Mouse (Mus musculus) heart, postnatal 25 days (tissue): ENCODE results near the gene Hist1h2bn. TPM values are rescaled to one million over a fixed set of nuclear protein-coding genes. Genes with fewer than 3 reads are reported as not detected.
"Not testable (repeated sequence)": the region's sequence is repeated elsewhere in the genome, so short reads cannot be mapped to it uniquely, and the experiment has no call there.

Experiments used
- DNase-seq: peaks from one replicate; pipeline ENCODE4 v3.0.0; 2022; ENCODE audit warnings: low spot score
- intact Hi-C: fragments of 180-260 bp; cut with DNase I; formaldehyde crosslinking; loops from one replicate; pipeline ENCODE4 v1.15.1; 2025
- total RNA-seq, 2 experiments: library from RNA; stranded (reverse); gene quantifications; 2 replicates each; pipeline ENCODE4 v1.2.3; 2021

Gene Hist1h2bn
- total RNA-seq, 2 experiments from 2014 or later: 10.2 to 16.5 TPM

- DNase-seq: no peak
- intact Hi-C loops: no loop called here
These were observed 31.5 kb upstream of the Hist1h2bn start for GRCm38 (mm10) chr13:21722373-21722925.

GRCm38 (mm10) chr13:21722993-21723836 is 30.7 kb upstream of the Hist1h2bn start:
- DNase-seq: no peak
- intact Hi-C loops: no loop called here

- intact Hi-C loops: no loop called here
- DNase-seq: no peak
These were observed 25.9 kb upstream of the Hist1h2bn start for GRCm38 (mm10) chr13:21727948-21728572.

GRCm38 (mm10) chr13:21729544-21729943 is 24.4 kb upstream of the Hist1h2bn start:
- intact Hi-C loops: no loop called here
- no peak for DNase-seq

GRCm38 (mm10) chr13:21733466-21733865 is 20.5 kb upstream of the Hist1h2bn start:
- intact Hi-C loops: no loop called here
- DNase-seq: no peak

- intact Hi-C loops: loop anchor here (1.0 to 2.0 kb wide), 2 partner anchors 17 to 20 kb away; partner anchors contain the start of gene Hist1h4k
- DNase-seq: peak; percentile 48
These were observed 19.7 kb upstream of the Hist1h2bn start for GRCm38 (mm10) chr13:21734010-21734905.

GRCm38 (mm10) chr13:21734906-21735767 is 18.8 kb upstream of the Hist1h2bn start, which contains the start of gene Hist1h4j:
TSS of gene Hist1h4j (plus strand) at chr13:21735064.
- intact Hi-C loops: loop anchor here (1.0 to 2.0 kb wide), 2 partner anchors 16 to 21 kb away; partner anchors contain the start of gene Hist1h4k
- DNase-seq: peak; percentile 44

GRCm38 (mm10) chr13:21745006-21745405 is 8.9 kb upstream of the Hist1h2bn start:
- intact Hi-C loops: no loop called here
- DNase-seq: no peak

- intact Hi-C loops: loop anchor here (2.0 to 10.0 kb wide), 3 partner anchors 15 to 2005 kb away; partner anchors contain the start of genes Hist1h2ab, Hist1h2ac, Hist1h2bc and Hist1h3b
- DNase-seq: no peak
These were observed 4.3 kb upstream of the Hist1h2bn start for GRCm38 (mm10) chr13:21749387-21750158.

GRCm38 (mm10) chr13:21750159-21751017 is 3.5 kb upstream of the Hist1h2bn start, which contains the start of gene Hist1h4k:
TSS of gene Hist1h4k (minus strand) at chr13:21750505.
- DNase-seq: peak; percentile 72
- intact Hi-C loops: loop anchor here (2.0 to 10.0 kb wide), 3 partner anchors 16 to 2004 kb away; partner anchors contain the start of genes Hist1h2ab, Hist1h2ac, Hist1h2bc and Hist1h3b

GRCm38 (mm10) chr13:21751417-21751816 is 2.5 kb upstream of the Hist1h2bn start:
- intact Hi-C loops: loop anchor here (2.0 to 10.0 kb wide), 3 partner anchors 17 to 2003 kb away; partner anchors contain the start of genes Hist1h2ab, Hist1h2ac, Hist1h2bc and Hist1h3b
- DNase-seq: no peak

GRCm38 (mm10) chr13:21751827-21752226 is 2.1 kb upstream of the Hist1h2bn start:
- no peak for DNase-seq
- intact Hi-C loops: loop anchor here (2.0 to 10.0 kb wide), 3 partner anchors 17 to 2003 kb away; partner anchors contain the start of genes Hist1h2ab, Hist1h2ac, Hist1h2bc and Hist1h3b

- intact Hi-C loops: loop anchor here (10.0 kb wide), 2 partner anchors 1932 to 2002 kb away; partner anchors contain the start of genes Hist1h2ab, Hist1h2ac, Hist1h2bc and Hist1h3b
- no peak for DNase-seq
These were observed 1.6 kb upstream of the Hist1h2bn start for GRCm38 (mm10) chr13:21752356-21752755.

GRCm38 (mm10) chr13:21753051-21753523 is 836 bp upstream of the Hist1h2bn start:
- DNase-seq: no peak
- intact Hi-C loops: loop anchor here (10.0 kb wide), 2 partner anchors 1932 to 2002 kb away; partner anchors contain the start of genes Hist1h2ab, Hist1h2ac, Hist1h2bc and Hist1h3b

GRCm38 (mm10) chr13:21754294-21755001 is 525 bp downstream of the Hist1h2bn start:
- intact Hi-C loops: loop anchor here (5.0 to 10.0 kb wide), 3 partner anchors 1833 to 2000 kb away; partner anchors contain the start of genes Hist1h2ab, Hist1h2ac, Hist1h2bc and Hist1h3b
- DNase-seq: not testable (repeated sequence)
